Mouse (Mus musculus) inflammation-experienced regulatory T-cells, adult 16 weeks (primary cell): ENCODE data around the gene BC025446. TPM values are rescaled to one million over a fixed set of nuclear protein-coding genes. Genes with fewer than 3 reads are reported as not detected.

Experiments used
- polyA plus RNA-seq: library from polyadenylated mRNA; unstranded; fragments of 100-300 nt; shearing (Covaris generic); gene quantifications from one replicate; pipeline ENCODE4 v1.2.1, GENCODE M21; 2017

BC025446 gene
- polyA plus RNA-seq: not detected

DNA sequence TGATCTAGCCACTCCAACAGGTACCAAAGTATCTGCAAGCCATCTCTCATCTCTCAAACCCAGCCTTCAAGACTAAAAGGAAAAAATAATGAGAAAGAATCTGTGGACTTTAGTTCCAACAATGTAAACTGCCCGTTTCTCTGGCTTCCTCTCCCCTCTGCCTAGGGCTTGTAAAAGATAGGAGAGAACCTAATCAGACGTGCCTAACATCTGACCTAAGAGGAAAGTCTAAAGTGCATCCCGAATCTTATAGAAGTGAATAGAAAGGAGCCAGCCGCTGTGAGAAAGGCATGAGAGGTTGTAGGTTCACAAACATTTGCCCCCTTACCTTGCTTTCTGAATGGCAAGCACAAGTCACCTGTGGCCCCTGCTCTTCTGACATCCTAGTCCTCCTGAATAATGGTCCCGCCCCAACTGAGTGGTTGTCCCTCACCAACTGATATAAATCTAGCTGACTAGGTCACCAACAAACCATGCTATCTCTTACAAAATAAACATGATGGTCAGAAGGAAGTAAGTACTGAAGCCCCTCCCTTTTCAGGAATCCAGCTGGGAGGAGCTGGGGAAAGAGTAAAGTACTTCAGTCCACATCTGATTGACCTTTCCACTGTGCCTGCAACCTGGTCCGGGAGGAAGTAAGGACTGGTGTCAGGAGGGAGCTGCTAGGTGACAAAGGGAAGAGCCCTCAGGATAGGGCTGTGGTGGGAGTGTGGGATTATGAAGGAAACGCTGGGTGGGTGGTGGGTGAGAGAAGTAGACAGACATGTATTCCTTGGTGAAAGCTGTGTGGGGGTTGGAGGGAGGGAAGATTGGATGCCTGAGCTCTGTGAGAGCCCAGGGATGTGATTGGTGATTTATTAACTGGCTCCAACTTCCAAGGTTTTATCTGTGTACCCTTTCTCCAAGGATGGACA is at the start of gene BC025446:
BC025446 (plus strand) TSS at position 599 of the 914 bp plus-strand sequence.

DNA sequence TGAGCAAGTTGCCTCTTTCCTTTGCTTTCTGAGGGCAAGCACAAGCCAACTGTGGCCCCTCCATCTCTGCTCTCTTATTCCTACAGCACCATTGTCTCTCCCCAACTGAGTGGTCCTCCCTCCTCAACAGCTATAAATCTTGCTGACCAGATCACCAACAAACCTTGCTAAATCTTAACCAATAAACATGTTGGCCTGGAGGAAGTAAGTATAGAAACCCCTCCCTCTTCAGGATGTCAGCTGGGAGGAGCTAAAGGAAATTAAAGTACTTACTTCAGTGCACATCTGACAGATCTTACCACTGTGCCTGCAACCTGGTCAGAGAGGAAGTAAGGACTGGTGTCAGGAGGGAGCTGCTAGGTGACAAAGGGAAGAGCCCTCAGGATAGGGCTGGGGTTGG is 51.9 kb downstream of the BC025446 start, which contains the start of gene Ly6f:
Ly6f (plus strand) TSS at position 301 of the 400 bp plus-strand sequence.

Other genes starting within 250 kb of the BC025446 start
- gene Ly6i, start 232.9 kb upstream of the BC025446 start, polyA plus RNA-seq: 0.63 TPM
- 695 TPM for gene Ly6a, start 218.3 kb upstream of the BC025446 start, polyA plus RNA-seq
- 214 TPM for gene Ly6c1, start 167.5 kb upstream of the BC025446 start, polyA plus RNA-seq
- gene Ly6c2, start 104.4 kb upstream of the BC025446 start, polyA plus RNA-seq: 13.8 TPM
- gene Ly6g, start 61.1 kb upstream of the BC025446 start, polyA plus RNA-seq: not detected
- not detected for gene Ly6f, start 52.0 kb downstream of the BC025446 start, polyA plus RNA-seq